Mouse (Mus musculus) hindbrain, postnatal 0 days (tissue): ENCODE measurements around the gene Gm26938. TPM values are rescaled to one million over a fixed set of nuclear protein-coding genes. Genes with fewer than 3 reads are reported as not detected.

Experiments
- ATAC-seq: fragments of 200-750 bp; cut with Nextera tagmentation; 2 replicates; pipeline ENCODE4 v1.8.0; 2017; ENCODE audit warnings: mild to moderate bottlenecking, moderate TSS enrichment, moderate library complexity
- DNase-seq: peaks from one replicate; pipeline ENCODE4 v3.0.0-alpha.2; 2015; ENCODE audit warnings: low spot score
- H3K27ac ChIP-seq: fragments of 300-500 bp; sonication (generic); 2 replicates; pipeline ENCODE4 v1.5.1; 2014; ENCODE audit warnings: mild to moderate bottlenecking
- H3K27me3 ChIP-seq: fragments of 300-500 bp; sonication (generic); 2 replicates; pipeline ENCODE4 v1.6.1; 2014; ENCODE audit warnings: low read length, mixed read lengths; ENCODE audit not compliant: insufficient read depth
- H3K36me3 ChIP-seq: fragments of 300-500 bp; sonication (generic); 2 replicates; pipeline ENCODE4 v1.6.1; 2014; ENCODE audit warnings: low read length, mixed read lengths; ENCODE audit not compliant: insufficient read depth
- H3K4me1 ChIP-seq: fragments of 300-500 bp; sonication (generic); 2 replicates; pipeline ENCODE4 v1.6.1; 2014; ENCODE audit warnings: antibody characterized with exemption, low read length, mixed read lengths; ENCODE audit not compliant: insufficient read depth
- H3K4me2 ChIP-seq: fragments of 300-500 bp; sonication (generic); 2 replicates; pipeline ENCODE4 v1.6.1; 2014; ENCODE audit warnings: low read depth, mild to moderate bottlenecking, low read length, moderate library complexity, mixed read lengths
- H3K4me3 ChIP-seq: fragments of 300-500 bp; sonication (generic); 2 replicates; pipeline ENCODE4 v1.5.1; 2014; ENCODE audit warnings: low read length
- H3K9ac ChIP-seq: fragments of 300-500 bp; sonication (generic); replicated peaks from 2 replicates; pipeline ENCODE4 v1.6.1; 2014; ENCODE audit warnings: mild to moderate bottlenecking, low read length, moderate library complexity, mixed read lengths
- H3K9me3 ChIP-seq: fragments of 300-500 bp; sonication (generic); 2 replicates; pipeline ENCODE4 v1.6.1; 2016; ENCODE audit warnings: low read length, mixed read lengths
- CTCF ChIP-seq: IDR thresholded peaks from 2 replicates; pipeline ENCODE4 v1.5.1; 2016; ENCODE audit warnings: antibody characterized with exemption, control low read depth, low read depth
- WGBS: fragments of 180-500 bp; shearing (Covaris S2); extraction: QIAGEN DNeasy Blood & Tissue Kit; methylation state at CpG from one replicate; pipeline ENCODE4 v1.1.7; 2014; 5-methylcytosine and 5-hydroxymethylcytosine counted together
- polyA plus RNA-seq: library from polyadenylated mRNA; unstranded; fragments of >200 nt; fragmentation: Nextera tagmentation; extraction: Ambion mirVana; gene quantifications from 2 replicates; pipeline ENCODE4 v1.2.1, GENCODE M21; 2015
- total RNA-seq: library from RNA; depleted of rRNA; stranded (reverse); fragments of >200 nt; gene quantifications from 2 replicates; pipeline ENCODE4 v1.2.3, GENCODE M21; 2014; rRNA removed

The Gm26938 gene
- total RNA-seq (not detected in 2 replicates), polyA plus RNA-seq (not detected in 2 replicates)

DNA sequence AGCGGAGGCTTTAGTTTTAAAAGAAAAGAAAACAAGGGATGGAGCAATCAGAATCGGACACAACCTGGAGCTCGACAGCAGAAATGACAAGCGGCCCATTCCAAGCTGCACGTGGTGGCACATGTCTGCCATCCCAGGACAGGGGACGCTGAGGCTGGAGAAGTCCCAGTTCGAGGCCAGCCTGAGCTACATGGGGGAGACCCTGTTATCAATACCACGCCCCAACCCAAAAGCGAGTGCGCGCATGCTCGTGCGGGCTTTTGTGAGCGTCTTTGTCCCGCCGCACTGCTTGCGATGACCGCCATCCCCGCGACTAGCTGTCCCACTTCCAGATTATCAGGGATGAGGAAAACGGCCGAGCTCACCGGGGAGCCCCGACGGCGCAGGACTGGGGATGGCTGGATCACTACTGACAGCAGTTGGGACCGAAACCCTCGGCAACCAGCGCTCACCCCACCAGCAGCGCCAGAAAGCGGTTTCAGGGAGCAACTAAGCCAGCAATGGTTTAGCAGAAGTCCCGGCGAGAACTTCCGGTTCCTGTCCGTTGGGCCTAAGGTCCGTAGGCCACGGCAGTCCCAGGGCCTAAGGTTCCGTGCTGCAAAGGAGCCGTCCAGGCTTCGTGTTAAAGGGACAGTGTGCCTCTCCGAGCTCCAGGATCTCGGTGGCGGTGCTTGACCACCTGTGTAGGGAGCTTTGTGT is at the start of gene Gm26938, which contains the start of gene Psmg3:
Gene Gm26938, minus strand, starts transcription at position 51 of the 699 bp plus-strand sequence.
Gene Psmg3, minus strand, starts transcription at position 529 of the 699 bp plus-strand sequence.
- Histone ChIP-seq H3K4me2 (peak within 1 kb of the TSS; percentile 73), H3K36me3 (peaks cover 20% of the 10 kb centered on the region), H3K27ac (peak within 1 kb of the TSS; percentile 80), H3K4me1 (peaks cover 10% of the 10 kb centered on the region; the same call in 1 of the 2 replicates), H3K9me3 (no peaks in the 10 kb centered on the region), H3K9ac (peak within 1 kb of the TSS; percentile 93), H3K27me3 (no peaks in the 10 kb centered on the region), H3K4me3 (peak within 1 kb of the TSS; percentile 88)
- ATAC-seq = peak; percentile 89
- DNase-seq = peak; percentile 91
- TF ChIP-seq CTCF = no peak
- under 1% methylated on average over 43 of the region's 43 CpGs for WGBS

DNA sequence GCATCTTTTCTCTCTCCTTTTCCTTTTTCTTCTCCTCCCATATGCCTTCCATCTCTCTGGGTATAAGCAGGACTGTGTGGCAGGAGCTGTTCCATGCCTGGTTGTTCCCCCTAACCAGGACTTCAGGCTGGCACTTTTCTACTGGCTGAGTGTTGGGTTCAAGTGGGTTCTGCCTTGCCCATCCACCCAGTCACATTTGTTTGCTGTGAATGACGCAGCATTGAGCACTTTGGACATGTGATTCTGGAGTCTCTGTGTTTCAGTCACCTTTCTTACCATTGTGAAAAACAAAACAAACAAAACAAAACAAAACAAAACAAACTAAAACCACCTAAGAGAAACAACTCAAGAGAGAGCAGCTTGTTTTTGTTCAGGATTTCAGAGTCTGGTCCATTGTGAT is 45.3 kb upstream of the Gm26938 start:
- H3K27ac ChIP-seq = no peak overlapping the region
- no peaks in the 10 kb centered on the region for H3K9me3 ChIP-seq
- DNase-seq = no peak
- no peak for TF ChIP-seq CTCF
- no peak overlapping the region for H3K4me3 ChIP-seq
- no peak overlapping the region for H3K4me2 ChIP-seq
- no peaks in the 10 kb centered on the region for H3K27me3 ChIP-seq
- H3K36me3 ChIP-seq = no peaks in the 10 kb centered on the region
- no peaks in the 10 kb centered on the region for H3K4me1 ChIP-seq
- 85% methylated on average over 1 of the region's 1 CpGs for WGBS
- no peak overlapping the region for H3K9ac ChIP-seq
- ATAC-seq = no peak

DNA sequence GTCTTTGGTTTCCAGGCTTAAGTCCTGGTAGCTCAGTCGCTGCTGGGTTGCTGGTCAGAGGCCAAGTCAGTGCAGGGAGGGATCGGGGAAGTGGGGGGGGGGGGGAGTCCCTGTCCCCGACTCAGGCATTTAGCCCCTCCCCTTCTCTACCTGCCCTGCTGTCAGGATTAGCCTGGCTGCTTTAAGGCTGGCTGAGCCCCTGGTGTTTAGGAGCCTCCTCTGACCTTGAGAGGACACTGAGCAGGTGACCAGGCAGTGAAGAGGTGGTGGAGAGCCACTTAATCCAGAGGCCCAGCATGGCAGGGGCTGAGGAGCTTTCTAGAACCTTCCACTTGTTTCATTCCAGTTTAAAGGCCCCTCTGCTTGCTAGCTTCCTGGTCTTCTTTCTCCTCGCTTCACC is 44.7 kb upstream of the Gm26938 start:
- no peak overlapping the region for H3K4me3 ChIP-seq
- WGBS = 25% methylated on average over 4 of the region's 4 CpGs
- no peaks in the 10 kb centered on the region for H3K9me3 ChIP-seq
- H3K4me1 ChIP-seq = no peaks in the 10 kb centered on the region
- no peaks in the 10 kb centered on the region for H3K27me3 ChIP-seq
- H3K9ac ChIP-seq = no peak overlapping the region
- no peak overlapping the region for H3K4me2 ChIP-seq
- no peaks in the 10 kb centered on the region for H3K36me3 ChIP-seq
- H3K27ac ChIP-seq = no peak overlapping the region
- DNase-seq (no peak), ATAC-seq (no peak)
- TF ChIP-seq CTCF = no peak

DNA sequence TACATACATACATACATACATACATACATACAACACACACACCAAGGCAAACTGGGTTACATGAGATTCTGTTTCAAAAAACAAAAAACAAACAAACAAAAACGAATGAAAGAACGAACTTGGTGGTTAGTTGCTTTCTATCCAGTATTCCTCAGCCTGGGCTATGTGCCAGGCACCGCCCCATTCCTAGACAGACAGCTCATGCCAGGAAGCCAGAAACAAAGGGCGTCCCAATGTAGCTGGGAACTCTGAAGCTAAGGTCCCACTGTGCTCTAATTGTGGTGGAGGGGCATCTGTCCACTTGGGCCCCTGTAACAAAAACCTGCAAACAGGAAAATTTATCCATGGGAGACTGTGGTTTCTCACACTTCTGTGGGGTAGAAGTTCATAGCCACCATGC is 36.6 kb upstream of the Gm26938 start:
- H3K9me3 ChIP-seq = no peaks in the 10 kb centered on the region
- no peaks in the 10 kb centered on the region for H3K27me3 ChIP-seq
- H3K4me3 ChIP-seq = no peak overlapping the region
- H3K36me3 ChIP-seq = no peaks in the 10 kb centered on the region
- ATAC-seq (no peak), DNase-seq (peak; percentile 80)
- H3K9ac ChIP-seq = no peak overlapping the region
- no peak overlapping the region for H3K4me2 ChIP-seq
- H3K27ac ChIP-seq = no peak overlapping the region
- no peaks in the 10 kb centered on the region for H3K4me1 ChIP-seq
- 21% methylated on average over 4 of the region's 4 CpGs for WGBS
- no peak for TF ChIP-seq CTCF

DNA sequence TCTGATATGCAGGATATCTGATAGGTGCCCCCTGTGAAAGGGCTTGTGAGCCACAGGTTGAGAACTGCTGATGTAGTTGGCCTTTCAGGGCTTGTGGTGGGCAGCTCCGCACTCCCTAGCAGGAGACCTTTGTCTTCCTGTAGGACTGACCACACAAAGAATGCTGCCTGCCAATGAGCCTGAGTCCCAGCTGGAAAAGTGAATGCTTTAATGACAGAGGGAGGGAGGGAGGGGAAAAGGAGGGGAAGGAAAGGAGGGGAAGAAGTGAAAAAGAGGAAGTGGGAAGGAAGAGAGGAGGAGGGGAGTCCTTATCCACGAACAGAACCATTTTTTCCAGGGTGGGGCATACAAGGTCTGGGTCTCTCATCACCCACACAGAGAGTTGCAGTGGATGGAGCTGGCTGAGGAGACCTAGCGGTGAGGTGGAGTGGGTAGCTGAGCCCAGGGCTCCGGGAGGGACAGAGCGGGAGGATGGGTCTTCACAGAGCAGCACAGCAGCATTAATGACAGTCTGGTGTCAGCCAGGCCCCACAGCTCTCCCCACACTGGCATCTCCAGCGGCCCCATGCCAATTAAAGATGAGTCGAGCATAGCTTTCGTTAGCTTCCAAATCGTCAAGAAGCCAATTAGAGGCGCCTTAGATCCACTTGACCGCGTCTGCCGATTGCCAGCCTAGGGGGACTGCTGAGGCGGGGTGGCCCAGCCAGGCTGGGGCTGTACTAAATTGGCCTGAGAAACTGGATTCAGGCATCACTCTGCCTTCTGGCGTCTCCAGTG is 34.3 kb upstream of the Gm26938 start:
- Histone ChIP-seq H3K27ac (no peak overlapping the region), H3K9ac (no peak overlapping the region; the same call in 1 of the 2 replicates), H3K4me1 (no peaks in the 10 kb centered on the region), H3K4me2 (peak overlapping the region; percentile 14; the same call in 1 of the 2 replicates), H3K36me3 (no peaks in the 10 kb centered on the region), H3K9me3 (no peaks in the 10 kb centered on the region), H3K4me3 (no peak overlapping the region), H3K27me3 (no peaks in the 10 kb centered on the region)
- DNase-seq (peak; percentile 69), ATAC-seq (peak; percentile 83)
- no peak for TF ChIP-seq CTCF
- 13% methylated on average over 15 of the region's 15 CpGs for WGBS

DNA sequence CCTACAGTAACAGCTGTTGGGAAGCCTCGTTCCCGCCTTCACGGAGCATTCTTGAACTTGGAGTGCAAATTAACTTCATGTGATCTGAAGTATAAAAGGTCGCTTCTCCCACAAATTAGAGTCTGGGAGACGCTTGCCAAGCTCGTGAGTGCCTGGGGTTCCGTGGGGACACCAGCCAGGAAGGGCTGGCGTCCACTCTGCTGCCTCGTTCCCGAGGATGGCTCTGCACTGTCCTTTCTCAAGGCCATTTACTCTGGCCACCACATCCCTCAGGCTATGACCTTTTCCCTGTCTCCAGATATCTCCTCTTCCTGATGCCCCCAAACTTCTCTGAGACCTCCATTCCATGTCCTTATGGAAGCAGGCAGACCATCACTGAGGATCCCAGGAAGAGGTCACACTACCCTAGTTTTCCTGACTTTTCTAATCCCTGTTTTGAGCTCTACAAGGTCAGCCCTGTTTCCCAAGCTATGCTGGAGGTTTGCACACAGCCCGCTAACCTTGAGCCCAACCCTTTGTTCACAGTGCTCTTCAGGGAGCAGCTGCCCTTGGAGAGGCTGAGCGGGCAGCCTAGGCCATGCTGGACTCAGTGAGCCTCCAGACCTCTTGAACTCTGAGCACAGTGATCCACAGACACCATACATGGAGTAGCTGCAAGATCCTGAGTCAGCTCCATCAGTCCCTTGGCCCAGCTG is 23.6 kb upstream of the Gm26938 start:
- no peak overlapping the region for H3K9ac ChIP-seq
- H3K27ac ChIP-seq = no peak overlapping the region
- 54% methylated on average over 12 of the region's 12 CpGs for WGBS
- ATAC-seq (no peak), DNase-seq (peak; percentile 33)
- no peaks in the 10 kb centered on the region for H3K4me1 ChIP-seq
- H3K36me3 ChIP-seq = no peaks in the 10 kb centered on the region
- no peak overlapping the region for H3K4me3 ChIP-seq
- no peaks in the 10 kb centered on the region for H3K27me3 ChIP-seq
- H3K4me2 ChIP-seq = no peak overlapping the region
- H3K9me3 ChIP-seq = no peaks in the 10 kb centered on the region
- no peak for TF ChIP-seq CTCF
